Mouse (Mus musculus): ENCODE measurements around the gene Med22. TPM values are rescaled to one million over a fixed set of nuclear protein-coding genes. Genes with fewer than 3 reads are reported as not detected.

The Med22 gene
- polyA plus RNA-seq (2012; rRNA removed), result 39.0 and 46.5 TPM in 2 replicates

DNA sequence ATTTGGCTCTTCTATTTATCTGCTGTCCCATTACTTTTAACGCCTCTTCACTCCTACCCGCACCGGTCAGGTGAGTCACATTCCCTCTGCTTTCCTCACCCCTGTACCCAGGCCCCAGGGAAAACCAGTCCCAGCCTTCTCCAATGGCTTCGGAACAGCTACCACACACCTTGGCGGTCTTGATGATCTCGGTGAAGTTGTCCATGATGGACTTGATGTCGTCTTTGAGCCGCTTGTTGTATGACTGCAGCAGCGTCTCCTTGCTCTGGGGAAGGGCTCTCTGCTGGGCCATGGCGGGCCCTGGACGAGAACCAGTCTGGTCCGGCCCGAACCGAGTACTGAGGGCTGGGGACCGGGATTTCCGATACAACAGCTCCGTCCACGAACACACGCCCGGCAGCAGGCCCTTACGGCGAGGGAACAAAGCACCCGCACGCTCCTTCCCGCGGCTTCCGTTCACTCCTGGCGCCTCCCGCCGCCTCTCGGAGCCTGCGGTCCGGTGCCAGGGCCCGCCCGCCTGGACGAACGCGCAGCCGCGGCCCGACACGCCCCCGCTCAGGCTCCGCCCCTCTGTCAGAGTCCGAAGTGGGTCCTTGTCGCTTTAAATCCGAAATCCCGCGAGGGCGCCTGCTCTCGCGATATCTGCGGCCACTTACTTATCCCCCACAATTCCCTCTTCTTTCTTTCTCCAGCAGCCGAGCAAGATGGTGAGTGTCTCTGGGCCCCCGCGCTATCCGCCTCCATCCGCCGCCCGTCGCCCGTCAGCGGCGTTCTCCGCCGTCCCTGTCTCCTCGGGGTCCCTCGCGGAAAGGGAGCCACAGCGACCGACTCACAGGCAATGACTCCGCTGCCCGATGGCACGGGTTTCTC lies at the start of gene Med22, which contains the start of gene Rpl7a:
Gene Med22 (minus strand): TSS at position 554 of the 870 bp plus-strand sequence.
Gene Rpl7a (plus strand): TSS at position 641 of the 870 bp plus-strand sequence.
- Histone ChIP-seq H3K4me1 (replicated peaks; ENCODE audit: control insufficient read depth, insufficient read depth, low read length) (peaks cover 31% of the 10 kb centered on the region), H3K4me3 (ENCODE audit: control insufficient read depth, insufficient read depth, low read length) (peak within 1 kb of the TSS; percentile 84), H3K36me3 (ENCODE audit: control insufficient read depth, insufficient read depth, low read length) (peaks cover 23% of the 10 kb centered on the region), H3K27ac (ENCODE audit: control insufficient read depth, insufficient read depth, low read length) (peak within 1 kb of the TSS; percentile 13), H3K27me3 (ENCODE audit: control insufficient read depth, insufficient read depth, low read length) (no peaks in the 10 kb centered on the region)
- under 1% methylated on average over 74 of the region's 74 CpGs for WGBS
- DNase-seq, result peak; percentile 99
- TF ChIP-seq CTCF (IDR thresholded peaks at IDR 0.05; ENCODE audit: borderline replicate concordance, control insufficient read depth, extremely low read depth, insufficient read depth, low read length, poor library complexity), result 0 out of 2 replicates have a peak, but pooled peaks have one; percentile 39
- peak; percentile 94 for TF ChIP-seq POLR2A (IDR thresholded peaks at IDR 0.05; ENCODE audit: control insufficient read depth, extremely low read depth, insufficient read depth, low read length, poor library complexity)

DNA sequence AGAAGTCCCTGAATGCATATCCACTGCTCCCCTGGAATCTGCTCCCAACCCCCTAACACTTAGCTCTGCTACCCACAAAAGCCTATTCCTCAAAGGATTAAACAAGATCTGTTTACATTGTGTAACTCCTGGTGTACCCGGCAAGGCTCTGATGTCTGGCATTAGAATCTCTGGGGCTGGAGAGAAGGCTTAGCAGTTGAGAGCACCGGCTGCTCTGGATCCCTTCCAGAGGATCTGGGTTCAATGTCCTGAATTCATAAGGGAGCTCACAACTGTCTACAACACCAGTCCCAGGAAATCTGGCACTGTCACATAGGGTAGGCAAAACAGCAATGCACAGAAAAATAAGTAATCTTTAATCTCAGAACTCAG lies 47.0 kb upstream of the Med22 start:
- Histone ChIP-seq H3K4me3 (ENCODE audit: control insufficient read depth, insufficient read depth, low read length) (no peak overlapping the region), H3K36me3 (ENCODE audit: control insufficient read depth, insufficient read depth, low read length) (peaks cover 78% of the 10 kb centered on the region), H3K27me3 (ENCODE audit: control insufficient read depth, insufficient read depth, low read length) (no peaks in the 10 kb centered on the region), H3K4me1 (replicated peaks; ENCODE audit: control insufficient read depth, insufficient read depth, low read length) (peaks cover 5% of the 10 kb centered on the region; the same call in 1 of the 2 replicates), H3K27ac (ENCODE audit: control insufficient read depth, insufficient read depth, low read length) (no peak overlapping the region)
- no peak for DNase-seq
- 97% methylated on average over 2 of the region's 2 CpGs for WGBS
- TF ChIP-seq POLR2A (IDR thresholded peaks at IDR 0.05; ENCODE audit: control insufficient read depth, extremely low read depth, insufficient read depth, low read length, poor library complexity) (no peak), CTCF (IDR thresholded peaks at IDR 0.05; ENCODE audit: borderline replicate concordance, control insufficient read depth, extremely low read depth, insufficient read depth, low read length, poor library complexity) (no peak)

DNA sequence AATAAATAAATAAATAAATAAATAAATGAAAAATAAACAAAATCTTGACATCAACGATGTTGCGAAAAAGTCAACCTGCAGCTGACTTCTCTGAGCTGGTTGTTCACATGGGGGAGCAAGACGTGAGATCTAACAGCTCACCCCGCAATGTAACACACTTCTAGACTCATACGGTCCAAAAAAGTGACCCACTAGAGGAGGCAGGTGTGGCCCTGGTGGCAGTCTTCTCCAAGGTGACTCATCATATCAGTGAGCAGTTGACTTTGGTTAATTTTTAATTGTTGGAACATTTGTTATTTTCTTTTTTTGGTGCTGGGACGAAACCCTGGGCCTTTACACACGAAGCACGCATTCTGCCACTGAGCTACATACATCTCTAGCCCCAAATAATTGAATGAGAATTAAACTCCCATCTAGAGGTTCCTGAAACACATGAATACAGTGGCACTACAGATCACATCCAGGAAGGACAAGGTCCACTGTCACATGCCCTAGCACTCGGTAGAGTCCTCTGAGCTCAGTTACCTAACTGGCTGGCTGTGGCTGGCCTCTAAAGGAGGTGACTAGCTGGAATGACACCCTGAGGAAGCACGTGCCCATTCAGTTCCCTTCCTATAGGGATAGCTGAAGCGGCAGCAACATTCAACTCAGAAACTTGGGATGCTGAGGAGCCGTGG lies 46.5 kb upstream of the Med22 start:
- Histone ChIP-seq H3K36me3 (ENCODE audit: control insufficient read depth, insufficient read depth, low read length) (peaks cover 78% of the 10 kb centered on the region), H3K27me3 (ENCODE audit: control insufficient read depth, insufficient read depth, low read length) (no peaks in the 10 kb centered on the region), H3K4me1 (replicated peaks; ENCODE audit: control insufficient read depth, insufficient read depth, low read length) (peaks cover 2% of the 10 kb centered on the region; the same call in 1 of the 2 replicates), H3K27ac (ENCODE audit: control insufficient read depth, insufficient read depth, low read length) (no peak overlapping the region), H3K4me3 (ENCODE audit: control insufficient read depth, insufficient read depth, low read length) (no peak overlapping the region)
- WGBS, result 95% methylated on average over 12 of the region's 12 CpGs
- DNase-seq, result no peak
- TF ChIP-seq CTCF (IDR thresholded peaks at IDR 0.05; ENCODE audit: borderline replicate concordance, control insufficient read depth, extremely low read depth, insufficient read depth, low read length, poor library complexity) (no peak), POLR2A (IDR thresholded peaks at IDR 0.05; ENCODE audit: control insufficient read depth, extremely low read depth, insufficient read depth, low read length, poor library complexity) (no peak)

DNA sequence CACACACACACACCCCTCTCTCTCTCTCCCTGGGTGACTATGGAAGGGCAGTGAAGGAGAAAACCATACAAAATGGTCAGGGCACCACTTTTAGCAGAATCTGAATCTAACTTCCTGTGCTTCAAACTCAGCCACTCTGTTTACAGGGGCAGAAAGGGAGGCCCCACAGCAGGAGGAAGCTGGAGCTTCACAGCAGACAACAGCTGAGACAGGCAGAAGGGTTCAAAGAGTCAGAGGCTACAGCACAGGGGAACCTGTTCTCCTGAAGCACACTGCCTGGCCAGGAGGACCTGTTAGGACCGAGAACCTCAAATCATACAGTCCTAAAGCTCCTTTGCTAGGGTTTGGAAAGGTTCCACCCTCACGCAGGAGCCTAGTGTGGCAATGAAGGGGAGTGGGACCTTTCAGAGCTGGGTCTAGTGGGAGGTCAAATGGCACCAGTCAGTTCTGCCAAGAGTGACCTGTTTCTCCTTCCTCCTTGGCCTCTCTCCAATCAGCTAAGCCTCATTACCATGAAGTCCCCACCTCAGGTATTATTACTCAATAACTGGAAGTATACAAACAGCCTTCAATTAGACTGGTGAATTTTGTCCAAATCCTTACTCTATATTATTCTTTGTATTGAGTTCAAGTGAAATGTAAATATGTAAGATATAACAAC lies 44.4 kb upstream of the Med22 start:
- Histone ChIP-seq H3K4me1 (replicated peaks; ENCODE audit: control insufficient read depth, insufficient read depth, low read length) (peaks cover 2% of the 10 kb centered on the region; the same call in 1 of the 2 replicates), H3K27ac (ENCODE audit: control insufficient read depth, insufficient read depth, low read length) (peak overlapping the region; percentile 45; the same call in 1 of the 2 replicates), H3K4me3 (ENCODE audit: control insufficient read depth, insufficient read depth, low read length) (no peak overlapping the region), H3K27me3 (ENCODE audit: control insufficient read depth, insufficient read depth, low read length) (no peaks in the 10 kb centered on the region), H3K36me3 (ENCODE audit: control insufficient read depth, insufficient read depth, low read length) (peaks cover 66% of the 10 kb centered on the region)
- DNase-seq, result no peak
- WGBS, result 94% methylated on average over 2 of the region's 2 CpGs
- TF ChIP-seq CTCF (IDR thresholded peaks at IDR 0.05; ENCODE audit: borderline replicate concordance, control insufficient read depth, extremely low read depth, insufficient read depth, low read length, poor library complexity) (no peak), POLR2A (IDR thresholded peaks at IDR 0.05; ENCODE audit: control insufficient read depth, extremely low read depth, insufficient read depth, low read length, poor library complexity) (no peak)

DNA sequence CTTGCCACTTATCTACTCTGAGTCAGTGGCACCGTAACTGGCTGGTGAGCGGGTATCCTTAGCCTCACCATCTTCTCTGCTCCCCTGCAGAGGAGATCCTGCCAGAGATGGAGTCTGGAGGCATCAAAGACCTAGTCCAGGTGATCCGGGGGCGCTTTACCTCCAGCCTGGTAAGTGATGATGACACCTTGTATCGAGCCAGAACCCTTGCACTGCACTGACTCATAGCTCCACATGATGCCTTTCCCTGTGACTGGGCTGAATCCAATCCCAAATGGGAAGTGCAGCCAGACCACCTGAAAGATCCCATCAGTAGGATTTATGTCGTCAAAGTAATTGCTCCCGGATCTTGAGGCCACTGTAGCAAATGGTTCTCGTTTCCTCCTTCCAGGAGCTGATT lies 42.4 kb upstream of the Med22 start:
- H3K4me3 ChIP-seq (ENCODE audit: control insufficient read depth, insufficient read depth, low read length), result no peak overlapping the region
- TF ChIP-seq CTCF (IDR thresholded peaks at IDR 0.05; ENCODE audit: borderline replicate concordance, control insufficient read depth, extremely low read depth, insufficient read depth, low read length, poor library complexity) (no peak), POLR2A (IDR thresholded peaks at IDR 0.05; ENCODE audit: control insufficient read depth, extremely low read depth, insufficient read depth, low read length, poor library complexity) (no peak)
- H3K27ac ChIP-seq (ENCODE audit: control insufficient read depth, insufficient read depth, low read length), result no peak overlapping the region
- H3K27me3 ChIP-seq (ENCODE audit: control insufficient read depth, insufficient read depth, low read length), result no peaks in the 10 kb centered on the region
- peaks cover 49% of the 10 kb centered on the region for H3K36me3 ChIP-seq (ENCODE audit: control insufficient read depth, insufficient read depth, low read length)
- 97% methylated on average over 8 of the region's 8 CpGs for WGBS
- H3K4me1 ChIP-seq (replicated peaks; ENCODE audit: control insufficient read depth, insufficient read depth, low read length), result peaks cover 2% of the 10 kb centered on the region; the same call in 1 of the 2 replicates
- DNase-seq, result no peak

DNA sequence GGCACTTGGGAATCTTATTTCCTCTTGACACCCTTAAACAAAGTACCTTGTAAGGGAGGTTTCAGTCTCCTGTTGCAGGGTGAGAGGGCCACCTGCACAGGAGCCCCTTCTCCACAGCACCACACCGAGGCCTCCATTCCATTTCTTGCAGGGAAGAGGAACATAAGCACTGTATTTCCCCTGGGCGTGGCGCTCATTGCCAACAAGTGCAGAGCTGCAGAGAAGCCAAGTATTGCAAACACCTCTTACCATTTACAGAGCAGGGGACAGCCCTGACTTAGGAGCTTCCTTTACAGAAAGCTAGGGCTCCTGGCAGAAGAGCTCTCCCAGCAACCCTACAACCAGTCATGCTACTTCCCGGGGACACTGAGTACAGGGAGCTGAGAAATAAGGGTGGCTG lies 41.7 kb upstream of the Med22 start:
- no peak overlapping the region for H3K4me3 ChIP-seq (ENCODE audit: control insufficient read depth, insufficient read depth, low read length)
- 95% methylated on average over 4 of the region's 4 CpGs for WGBS
- H3K27ac ChIP-seq (ENCODE audit: control insufficient read depth, insufficient read depth, low read length), result no peak overlapping the region
- TF ChIP-seq CTCF (IDR thresholded peaks at IDR 0.05; ENCODE audit: borderline replicate concordance, control insufficient read depth, extremely low read depth, insufficient read depth, low read length, poor library complexity) (no peak), POLR2A (IDR thresholded peaks at IDR 0.05; ENCODE audit: control insufficient read depth, extremely low read depth, insufficient read depth, low read length, poor library complexity) (no peak)
- no peak for DNase-seq
- H3K27me3 ChIP-seq (ENCODE audit: control insufficient read depth, insufficient read depth, low read length), result no peaks in the 10 kb centered on the region
- peaks cover 43% of the 10 kb centered on the region for H3K36me3 ChIP-seq (ENCODE audit: control insufficient read depth, insufficient read depth, low read length)
- peaks cover 2% of the 10 kb centered on the region; the same call in 1 of the 2 replicates for H3K4me1 ChIP-seq (replicated peaks; ENCODE audit: control insufficient read depth, insufficient read depth, low read length)
